Mouse (Mus musculus): ENCODE measurements around the gene Ncoa1. TPM values are rescaled to one million over a fixed set of nuclear protein-coding genes. Genes with fewer than 3 reads are reported as not detected.

Gene Ncoa1
- total RNA-seq, 1 experiment from 2014 or later = 15.4 TPM

DNA sequence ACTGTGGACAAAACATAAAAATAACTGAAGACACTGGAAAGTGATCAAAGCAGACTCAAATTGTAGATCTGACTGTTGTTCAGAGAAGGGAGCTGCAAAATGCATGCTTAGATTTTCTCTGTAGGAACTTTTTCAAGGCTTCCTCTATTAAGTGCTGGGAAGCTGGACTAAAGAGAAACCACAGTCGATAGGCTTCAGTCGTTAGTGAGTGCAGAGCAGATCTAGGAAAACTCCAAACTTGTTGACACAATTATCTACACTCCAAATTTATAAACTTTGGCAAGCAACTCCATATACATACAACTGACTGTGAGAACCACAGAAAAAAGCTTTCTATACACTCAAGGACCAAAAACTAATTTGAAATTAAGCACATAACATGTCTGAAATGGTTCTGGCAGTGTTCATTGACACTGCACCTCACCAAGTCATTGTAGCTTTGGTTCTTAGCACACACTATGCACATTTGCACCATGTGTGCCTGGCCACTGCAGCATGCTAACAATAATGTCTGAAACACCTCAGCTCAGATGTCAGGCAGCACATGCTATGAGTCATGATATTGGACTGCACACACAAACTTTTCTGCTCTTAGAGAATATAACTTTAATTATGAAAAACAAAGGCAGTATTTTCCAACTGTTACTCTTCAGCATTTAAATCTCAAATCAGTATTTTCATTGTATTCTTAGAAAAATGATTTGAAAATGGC lies 121.8 kb downstream of the Ncoa1 start:
- no peak for ATAC-seq (replicated peaks; ENCODE audit: low read depth, poor library complexity, severe bottlenecking)

DNA sequence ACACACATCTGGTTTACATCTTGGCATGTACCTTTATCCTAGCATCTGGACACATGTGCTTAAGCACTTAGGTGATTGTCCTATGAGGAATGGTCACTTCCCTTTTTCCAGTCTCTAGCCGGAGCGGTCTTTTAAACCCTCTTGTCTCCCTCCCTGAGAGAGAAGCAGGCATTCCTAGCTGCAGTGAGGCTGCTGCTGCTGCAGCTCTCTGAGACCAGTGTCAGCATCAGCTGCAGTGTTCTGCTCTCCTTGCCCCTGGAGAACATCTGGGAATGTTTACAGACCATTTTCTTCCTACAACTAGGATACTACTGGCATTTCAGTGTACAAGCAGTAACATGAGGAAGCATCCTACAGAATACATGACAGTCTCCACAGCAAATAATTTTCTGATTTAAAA lies 133.8 kb downstream of the Ncoa1 start:
- no peak for ATAC-seq (replicated peaks; ENCODE audit: low read depth, poor library complexity, severe bottlenecking)

DNA sequence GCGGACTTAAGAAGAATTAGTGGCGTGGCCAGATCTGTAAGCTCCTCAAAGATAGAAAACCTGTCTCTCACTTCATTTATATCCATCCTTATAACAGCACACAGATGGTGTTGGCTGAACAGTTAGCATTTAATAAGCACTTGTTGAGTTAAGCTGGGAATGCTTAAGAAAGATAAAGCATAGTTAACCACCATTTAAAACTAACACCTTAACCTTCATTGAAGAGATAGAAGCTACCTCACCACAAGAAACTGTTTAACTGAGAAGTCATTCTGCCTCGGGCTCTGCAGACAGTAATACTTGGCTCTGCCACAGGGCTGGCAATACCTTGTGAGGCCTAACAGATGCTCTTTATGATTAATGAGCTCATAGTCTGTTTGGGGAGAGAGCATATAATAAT lies 134.9 kb downstream of the Ncoa1 start:
- ATAC-seq (replicated peaks; ENCODE audit: low read depth, poor library complexity, severe bottlenecking) = peak; percentile 42; the same call in 1 of the 2 replicates

DNA sequence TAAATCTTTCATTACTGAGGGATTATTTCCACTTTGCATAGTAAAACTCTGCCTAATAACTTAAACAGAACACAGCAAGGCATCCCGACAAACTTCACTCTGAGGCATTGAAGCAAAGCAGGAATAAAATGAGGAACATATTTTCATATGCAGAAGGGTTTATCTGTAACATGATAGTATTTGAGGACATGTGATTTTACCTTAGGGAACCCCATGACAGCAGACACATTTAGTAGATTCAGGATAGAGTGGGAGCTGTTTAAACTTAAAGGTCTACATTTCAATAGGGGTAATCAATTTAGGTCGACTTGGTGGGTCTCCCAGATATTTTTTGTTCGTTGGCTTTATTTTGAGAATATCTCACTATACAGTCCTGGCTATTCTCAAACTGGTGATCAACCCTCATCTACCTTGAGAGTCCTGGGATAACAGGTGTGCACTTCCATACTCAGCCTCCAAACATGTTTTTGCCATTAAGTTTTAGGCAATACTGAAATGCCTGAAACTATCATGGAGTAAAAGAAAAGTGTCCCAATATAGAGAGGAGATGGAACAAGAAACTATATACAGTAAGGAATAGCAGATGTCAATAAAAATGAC lies 136.6 kb downstream of the Ncoa1 start:
- ATAC-seq (replicated peaks; ENCODE audit: low read depth, poor library complexity, severe bottlenecking) = no peak

DNA sequence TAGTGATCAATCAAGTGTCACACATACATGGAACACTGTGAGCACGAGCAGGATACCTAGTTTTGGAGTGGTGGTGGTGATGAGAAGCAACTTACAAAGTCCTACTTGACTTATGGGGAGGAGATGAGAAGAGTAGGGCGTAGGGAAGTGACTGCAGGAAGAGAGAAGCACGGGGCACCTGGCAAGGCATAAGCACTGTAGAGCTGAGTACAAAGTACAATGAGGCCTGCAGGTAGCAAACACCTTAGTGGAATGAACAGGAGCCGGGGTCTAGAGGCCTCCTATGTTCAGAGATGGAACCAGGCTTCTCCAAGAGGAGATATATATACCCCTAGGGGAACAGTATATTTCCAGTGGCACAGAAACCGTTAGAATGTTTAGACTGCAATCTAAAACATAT lies 153.4 kb downstream of the Ncoa1 start:
- ATAC-seq (replicated peaks; ENCODE audit: low read depth, poor library complexity, severe bottlenecking) = no peak

DNA sequence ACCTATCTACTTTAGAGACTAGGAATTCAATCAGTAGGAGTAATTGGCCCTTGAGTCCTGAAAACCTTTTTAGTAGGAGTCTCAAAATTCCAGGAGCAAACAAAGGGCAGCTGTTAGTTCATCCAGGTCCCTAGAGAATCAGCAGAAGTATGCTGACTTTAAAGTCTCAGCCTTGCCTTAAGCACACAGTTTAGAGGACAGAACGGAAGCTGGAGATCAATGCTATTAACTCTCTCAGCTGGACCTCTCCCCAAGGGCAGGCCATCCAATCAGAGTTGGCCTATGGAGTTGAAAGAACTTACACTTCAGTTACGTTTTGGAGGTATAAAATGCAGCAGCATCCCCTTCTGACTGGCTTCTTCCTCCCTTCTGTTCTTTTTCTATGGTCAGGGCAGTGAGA lies 154.8 kb downstream of the Ncoa1 start:
- no peak for ATAC-seq (replicated peaks; ENCODE audit: low read depth, poor library complexity, severe bottlenecking)

DNA sequence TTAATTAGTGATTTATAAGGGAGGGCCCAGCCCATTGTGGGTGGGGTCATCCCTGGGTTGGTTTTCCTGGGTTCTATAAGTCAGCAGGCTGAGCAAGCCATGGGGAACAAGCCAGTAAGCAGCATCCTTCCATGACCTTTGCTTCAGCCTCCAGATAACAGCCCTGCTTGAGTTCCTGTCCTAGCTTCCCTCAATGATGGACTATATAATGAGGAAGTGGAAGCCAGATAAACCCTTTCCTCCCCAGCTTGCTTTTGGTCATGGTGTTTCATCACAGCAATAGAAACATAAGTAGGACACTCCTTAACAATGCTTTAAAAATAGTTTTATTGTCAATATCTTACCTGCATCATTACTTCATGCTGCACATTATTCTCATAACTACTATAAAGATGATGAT lies 163.2 kb downstream of the Ncoa1 start:
- ATAC-seq (replicated peaks; ENCODE audit: low read depth, poor library complexity, severe bottlenecking) = no peak

DNA sequence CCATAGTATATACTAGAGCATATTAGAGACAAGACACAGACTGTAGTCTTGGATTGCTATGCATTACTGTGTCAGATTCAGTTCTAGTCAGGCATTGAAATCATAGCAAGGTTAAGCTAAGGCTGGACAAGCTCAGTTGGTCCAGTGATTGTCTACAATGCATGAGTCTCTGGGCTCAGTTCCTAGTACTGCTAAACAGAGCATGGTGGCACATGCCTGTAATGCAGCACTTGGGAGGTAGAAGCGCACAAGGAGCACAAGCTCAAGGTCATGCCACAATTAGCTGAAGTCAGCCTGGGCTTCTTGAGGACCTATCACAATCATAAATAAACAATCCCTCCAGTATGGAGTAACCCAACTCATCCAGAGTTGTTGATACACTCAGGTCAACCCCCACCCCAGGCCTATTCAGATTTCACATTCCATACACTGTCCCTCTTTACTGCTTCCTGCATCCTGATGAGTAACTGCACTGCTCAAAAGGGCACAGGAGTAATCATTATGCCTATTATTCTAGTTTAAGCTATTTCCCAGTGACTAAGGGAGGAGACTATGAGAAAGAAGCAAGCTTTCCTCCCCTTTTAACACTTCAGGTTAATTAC lies 170.2 kb downstream of the Ncoa1 start:
- no peak for ATAC-seq (replicated peaks; ENCODE audit: low read depth, poor library complexity, severe bottlenecking)

DNA sequence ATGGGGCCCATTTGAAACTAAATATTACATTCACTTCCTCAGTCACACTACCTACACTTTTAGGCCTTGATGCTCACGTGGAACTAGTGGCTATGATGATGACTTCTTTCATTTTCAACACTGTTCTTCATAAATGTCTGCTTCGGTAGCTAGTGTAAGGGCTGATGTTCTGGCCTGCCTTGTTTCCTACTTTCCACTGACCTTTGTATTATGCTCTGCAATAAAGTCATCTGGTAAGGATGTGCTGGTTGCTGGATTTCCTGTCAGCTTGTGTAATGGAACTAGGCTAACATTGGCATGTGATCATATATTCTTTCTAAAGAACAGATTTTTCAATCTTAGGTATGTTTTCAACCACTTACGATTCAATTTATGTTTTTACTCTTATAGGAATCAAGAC lies 177.7 kb downstream of the Ncoa1 start:
- ATAC-seq (replicated peaks; ENCODE audit: low read depth, poor library complexity, severe bottlenecking) = no peak

DNA sequence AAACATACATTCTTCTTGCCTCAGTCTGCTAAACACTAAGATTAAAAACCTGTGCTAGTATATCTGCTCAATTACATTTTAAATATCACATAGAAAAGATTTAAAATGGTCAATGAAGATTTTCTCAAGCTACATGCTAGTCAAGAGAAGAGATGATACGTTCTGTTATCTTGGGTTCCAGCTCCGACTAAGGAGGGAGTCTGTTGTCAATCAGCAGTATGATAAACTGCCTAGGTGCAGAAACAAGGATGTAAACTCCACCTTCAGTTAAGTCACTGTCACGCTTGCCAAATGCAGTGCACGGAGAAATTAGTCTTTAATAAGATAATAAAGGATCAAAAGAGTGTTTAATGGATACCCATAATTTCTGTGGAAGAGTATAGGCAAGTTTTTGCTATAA lies 178.4 kb downstream of the Ncoa1 start:
- ATAC-seq (replicated peaks; ENCODE audit: low read depth, poor library complexity, severe bottlenecking) = no peak

DNA sequence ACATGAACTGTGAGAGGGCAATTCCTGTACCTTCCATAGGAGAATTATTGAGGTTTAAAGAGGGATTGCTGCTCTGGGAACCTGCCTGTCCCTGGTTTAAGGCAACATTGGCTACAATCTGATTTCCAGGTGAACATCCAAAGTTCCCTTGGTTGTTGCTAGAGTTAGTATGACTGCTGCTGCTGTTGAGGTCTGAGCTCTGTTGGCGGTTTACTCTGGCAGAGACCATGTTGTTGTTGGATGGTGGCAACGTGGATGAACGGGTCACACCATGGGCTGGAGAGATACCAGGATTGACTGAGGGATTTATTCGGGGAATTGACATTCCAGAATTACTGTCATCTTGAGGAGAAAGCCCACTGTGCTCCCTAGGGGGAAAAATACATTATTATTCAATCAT lies 181.1 kb downstream of the Ncoa1 start:
- no peak for ATAC-seq (replicated peaks; ENCODE audit: low read depth, poor library complexity, severe bottlenecking)

DNA sequence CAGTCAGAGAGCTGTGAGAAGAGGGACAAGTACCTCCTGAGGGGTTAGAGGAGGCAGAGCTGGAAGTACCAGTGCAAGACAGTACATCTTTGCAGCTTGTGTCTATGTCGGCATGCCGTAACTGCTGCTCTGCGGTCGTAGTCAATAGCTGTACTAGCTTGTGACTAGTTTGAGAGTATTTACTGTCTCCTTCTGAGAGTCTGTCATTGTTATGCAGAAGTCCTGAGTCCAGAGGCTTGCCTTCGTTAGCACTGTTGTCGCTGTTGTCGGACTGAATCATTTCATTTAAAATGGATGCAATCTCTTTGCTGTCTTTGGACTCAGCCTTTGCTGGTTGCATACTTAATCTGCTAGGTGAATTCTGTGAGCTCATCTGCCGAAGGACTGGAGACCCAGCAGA lies 181.7 kb downstream of the Ncoa1 start:
- no peak for ATAC-seq (replicated peaks; ENCODE audit: low read depth, poor library complexity, severe bottlenecking)

DNA sequence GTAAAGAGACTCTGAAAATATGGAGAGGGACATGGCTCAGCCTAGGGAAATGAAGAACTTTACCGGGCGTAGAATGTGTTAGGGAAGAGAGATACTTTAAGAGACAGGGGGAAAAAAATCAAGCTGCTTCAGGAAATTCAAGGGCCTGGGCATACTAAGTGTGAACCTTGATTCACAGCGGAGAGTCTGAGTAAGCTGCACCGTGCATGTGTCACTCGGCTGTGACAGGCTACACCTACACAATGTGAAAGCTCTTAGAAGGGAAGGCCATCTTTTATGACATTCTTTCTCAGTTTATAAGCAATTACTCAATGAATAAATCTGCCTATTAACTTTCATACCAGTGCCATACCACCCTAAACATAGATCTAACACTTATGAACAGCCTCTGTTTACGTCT lies 183.2 kb downstream of the Ncoa1 start:
- no peak for ATAC-seq (replicated peaks; ENCODE audit: low read depth, poor library complexity, severe bottlenecking)

DNA sequence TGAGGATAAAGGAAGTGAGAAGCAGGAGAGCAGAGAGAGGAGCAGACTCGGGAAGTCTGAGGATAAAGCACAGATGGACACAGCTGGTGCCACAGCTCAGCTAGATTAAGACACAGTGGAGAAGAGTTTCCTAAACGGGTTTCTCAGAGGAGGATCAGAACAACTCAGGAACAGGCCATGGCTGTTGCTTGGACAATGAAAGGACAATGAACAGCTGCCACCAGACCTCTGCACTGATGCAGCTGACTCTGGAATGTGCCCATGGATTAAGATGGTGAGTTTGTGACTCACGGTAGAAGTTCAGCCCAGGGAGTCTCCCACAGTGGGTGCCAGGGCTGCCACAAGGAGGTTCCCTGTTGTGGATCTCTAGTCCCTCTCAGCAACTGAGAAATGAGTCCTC lies 191.8 kb downstream of the Ncoa1 start:
- no peak for ATAC-seq (replicated peaks; ENCODE audit: low read depth, poor library complexity, severe bottlenecking)

DNA sequence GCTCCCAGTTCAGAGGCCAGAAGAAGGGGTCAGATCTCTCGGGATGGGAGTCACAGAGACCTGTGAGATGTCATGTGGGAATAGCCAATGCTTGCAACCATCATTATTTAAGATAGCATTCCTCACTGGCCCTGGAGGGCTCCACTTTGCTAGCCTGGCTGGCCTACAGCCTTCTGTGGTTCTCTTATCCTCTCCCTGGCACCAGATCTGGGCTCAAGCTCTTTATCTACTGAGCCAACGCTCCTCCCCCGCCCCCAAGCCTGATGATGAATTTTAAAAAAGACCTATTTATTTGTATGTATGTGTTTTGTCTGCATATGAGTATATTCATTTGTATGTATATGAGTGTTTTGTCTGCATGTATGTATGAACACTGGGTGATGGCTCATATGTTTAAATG lies 197.1 kb downstream of the Ncoa1 start:
- peak; percentile 68; the same call in 1 of the 2 replicates for ATAC-seq (replicated peaks; ENCODE audit: low read depth, poor library complexity, severe bottlenecking)

DNA sequence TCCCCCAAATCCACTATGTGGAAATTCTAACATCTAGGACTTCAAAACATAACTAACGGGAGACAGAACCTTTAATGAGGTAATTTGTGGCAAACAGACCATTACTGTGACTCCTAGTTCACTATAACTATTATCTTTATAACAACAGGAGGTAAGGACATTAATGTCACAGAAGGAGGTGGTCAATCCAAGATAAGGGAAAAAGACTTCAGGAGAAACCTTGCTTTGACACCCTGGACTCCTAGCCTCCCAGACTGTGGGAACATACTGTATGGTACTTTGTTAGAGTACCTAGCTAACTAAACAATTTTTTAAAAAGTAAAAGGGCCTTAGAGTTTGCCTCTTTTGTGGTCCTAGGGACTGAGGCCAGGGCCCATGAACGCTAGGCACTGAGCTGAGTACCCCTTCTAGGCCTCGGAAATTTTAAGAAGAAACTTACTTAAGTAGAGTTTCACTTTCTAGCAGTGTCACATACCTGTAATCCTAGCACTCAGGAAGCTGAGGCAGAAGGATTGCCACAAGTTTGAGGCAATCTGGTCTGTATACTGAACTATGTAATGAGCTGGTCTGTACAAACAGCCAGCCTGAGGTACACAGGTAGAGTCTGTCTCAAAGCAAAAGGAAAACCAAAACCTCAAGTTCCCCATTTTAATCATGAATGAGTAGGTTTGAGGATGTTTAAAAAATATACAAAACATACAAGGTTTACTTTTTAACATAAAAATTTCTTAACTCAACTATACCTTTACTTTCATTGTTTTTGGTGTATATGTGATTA lies 197.8 kb downstream of the Ncoa1 start:
- peak; percentile 73 for ATAC-seq (replicated peaks; ENCODE audit: low read depth, poor library complexity, severe bottlenecking)

DNA sequence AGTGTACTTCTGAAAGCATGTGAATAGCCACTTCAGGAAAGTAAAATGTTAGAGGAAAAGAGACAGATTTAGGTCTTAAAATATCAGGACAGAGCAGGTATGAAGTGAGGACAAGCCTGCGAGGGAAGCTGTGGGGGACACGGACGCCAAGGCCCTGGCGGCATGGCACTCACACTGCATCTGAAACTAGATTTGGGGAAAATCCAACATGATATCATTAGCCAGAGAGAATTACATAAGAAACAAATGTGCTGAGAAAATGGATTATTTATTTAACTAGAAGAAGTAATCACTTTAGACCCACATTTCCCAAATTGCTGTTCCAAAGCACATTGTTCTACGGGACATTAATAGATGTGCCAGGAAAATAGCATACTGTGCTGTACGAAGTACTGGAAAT lies 205.9 kb downstream of the Ncoa1 start:
- no peak for ATAC-seq (replicated peaks; ENCODE audit: low read depth, poor library complexity, severe bottlenecking)

DNA sequence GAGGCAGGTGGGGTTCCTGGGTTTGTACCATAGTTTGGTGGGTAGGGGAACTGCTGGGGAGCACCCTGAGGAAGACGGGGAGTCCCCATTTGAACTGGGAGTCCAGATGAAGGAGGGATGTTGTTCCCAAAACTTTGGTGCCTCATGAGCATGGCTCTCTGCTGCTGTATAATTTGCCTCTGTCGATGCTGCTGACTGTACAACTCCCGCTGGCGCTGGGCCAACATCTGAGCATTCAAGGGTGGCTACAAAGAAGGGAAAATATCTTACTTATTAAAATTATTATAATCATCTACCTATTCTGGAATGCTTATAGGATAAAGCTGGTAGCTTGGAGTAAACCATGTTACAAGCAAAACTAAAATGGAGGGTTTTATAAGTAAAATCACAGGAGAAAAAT lies 209.2 kb downstream of the Ncoa1 start:
- ATAC-seq (replicated peaks; ENCODE audit: low read depth, poor library complexity, severe bottlenecking) = no peak

DNA sequence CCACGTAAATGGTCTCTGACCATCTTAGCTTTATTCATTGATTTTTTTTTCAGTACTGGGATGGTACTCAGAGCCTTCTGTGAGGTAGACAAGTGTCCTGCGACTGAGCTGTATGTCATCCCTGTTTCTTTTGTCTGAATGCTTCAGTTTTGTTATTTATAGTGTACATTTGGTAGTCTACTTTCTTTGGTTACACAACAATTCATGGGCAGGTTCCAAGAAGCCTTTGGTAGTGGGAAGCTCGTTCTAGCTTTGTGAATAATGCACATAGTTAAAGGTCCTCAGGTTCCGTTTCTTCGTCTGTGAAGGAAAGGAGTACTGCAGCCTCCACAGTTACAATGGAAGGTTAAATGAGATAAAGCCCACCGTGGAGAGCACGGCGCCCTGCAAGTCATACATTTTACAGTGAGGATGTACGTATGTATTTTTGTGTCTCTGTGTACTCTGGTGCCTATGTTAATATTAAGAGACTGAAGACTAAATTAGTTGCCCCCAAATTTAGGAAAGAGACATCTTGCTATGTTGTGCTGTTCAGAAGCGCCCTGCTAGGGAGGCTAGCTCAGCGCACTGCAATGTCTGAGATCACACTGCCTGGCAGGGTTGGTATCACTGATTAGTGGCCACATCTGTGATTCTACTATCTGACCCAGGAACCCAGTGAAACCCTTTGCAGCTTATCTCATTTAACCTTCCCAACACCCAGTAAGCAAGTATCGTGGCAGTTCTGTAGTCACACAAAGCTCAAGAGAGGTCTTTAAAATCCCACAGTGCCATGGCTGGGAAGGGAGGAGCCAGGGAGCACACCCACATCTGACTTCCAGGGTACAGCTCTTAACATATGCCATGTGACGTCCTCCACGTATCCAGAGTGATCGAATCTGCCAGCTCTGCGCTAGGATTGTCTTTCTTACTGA lies 224.0 kb downstream of the Ncoa1 start:
- peak; percentile 85 for ATAC-seq (replicated peaks; ENCODE audit: low read depth, poor library complexity, severe bottlenecking)

DNA sequence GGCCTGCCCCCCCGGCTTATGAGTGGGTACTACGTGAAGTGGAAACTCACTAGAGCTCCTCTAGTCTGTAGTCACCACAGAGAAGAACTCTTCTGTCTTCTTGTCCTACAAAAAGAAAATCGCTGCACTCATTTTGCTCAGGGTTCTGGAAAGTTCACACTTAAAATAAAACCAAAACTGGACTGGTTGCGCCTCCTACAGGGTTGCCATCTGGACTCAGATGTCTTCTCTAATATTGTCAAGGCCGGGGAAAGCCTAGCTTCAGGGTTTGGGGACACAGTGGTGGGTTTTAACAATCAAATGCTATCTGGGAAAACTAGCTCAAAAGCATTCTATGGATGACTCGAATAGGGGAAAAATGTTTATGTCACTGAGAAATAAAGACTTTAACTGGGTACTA lies 227.2 kb downstream of the Ncoa1 start:
- no peak for ATAC-seq (replicated peaks; ENCODE audit: low read depth, poor library complexity, severe bottlenecking)
